Mouse (Mus musculus) lung, postnatal 10 days (tissue): ENCODE measurements around the gene Med12l.
A peak's percentile ranks its signal among the peaks of the same experiment; 100 is the strongest.

Experiments used
- DNase-seq: peaks from one replicate; pipeline ENCODE4 v3.0.0; 2021

The Med12l gene

DNA sequence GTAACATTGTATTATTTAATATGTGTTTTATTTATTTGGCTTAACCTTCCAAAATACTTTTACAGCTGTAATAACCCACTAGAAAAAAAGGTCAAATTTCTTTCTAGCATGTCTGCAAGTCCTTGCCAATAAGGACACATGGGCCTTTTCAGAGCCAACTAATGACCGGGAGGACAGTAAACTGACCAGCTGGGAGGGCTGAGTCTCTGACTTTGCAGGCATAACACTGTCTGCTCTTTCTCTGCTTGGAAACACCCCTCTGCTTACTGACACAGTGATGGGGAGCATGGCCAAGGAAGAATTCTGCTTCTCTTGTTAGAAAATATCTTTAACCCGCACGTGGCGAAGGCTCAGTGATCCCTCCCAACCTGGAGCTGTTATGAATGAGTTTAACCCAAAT, 337.4 kb downstream of the Med12l start:
- peak; percentile 77 for DNase-seq

DNA sequence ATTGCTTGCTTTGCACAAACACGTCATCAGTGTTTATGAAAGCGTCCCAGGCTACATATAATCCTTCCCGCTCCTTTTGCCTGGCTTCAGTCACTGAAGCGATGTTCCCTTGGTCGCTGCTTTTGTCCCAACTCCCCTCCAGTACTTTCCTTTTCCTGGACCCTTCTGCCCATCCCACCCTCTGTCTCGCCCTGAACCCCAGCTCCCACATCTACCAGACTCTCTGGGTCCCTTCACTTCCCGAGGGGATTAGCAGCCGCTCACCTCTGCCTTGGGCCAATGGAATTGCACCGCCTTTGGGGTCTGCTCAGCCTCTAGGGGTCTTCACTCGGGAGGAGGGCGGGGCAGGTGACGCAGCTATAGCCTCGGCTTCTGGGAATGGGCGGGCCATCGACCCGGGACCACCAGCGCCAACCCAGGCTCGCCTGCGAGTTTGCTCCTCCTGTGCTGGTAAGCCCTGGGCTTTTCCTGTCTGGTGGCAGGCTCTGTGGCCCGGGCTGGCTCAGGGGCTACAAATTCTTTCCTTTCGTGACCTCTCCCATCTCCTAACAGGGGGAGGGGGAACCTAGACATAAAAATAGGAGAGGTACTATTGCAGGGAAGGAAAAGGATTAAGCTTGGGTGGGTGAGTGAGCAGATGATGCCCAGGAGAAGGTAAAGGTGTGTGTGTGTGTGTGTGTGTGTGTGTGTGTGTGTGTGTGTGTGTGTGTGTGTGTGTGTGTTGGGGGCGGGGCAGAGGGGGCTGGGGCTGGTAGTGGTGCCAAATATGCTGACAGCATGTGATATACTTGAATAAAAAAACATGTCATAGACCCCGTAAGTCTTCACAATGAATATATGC, 338.7 kb downstream of the Med12l start, which contains the start of gene Igsf10:
Gene Igsf10, minus strand, starts transcription at position 330 of the 841 bp plus-strand sequence.
- DNase-seq: peak; percentile 72

DNA sequence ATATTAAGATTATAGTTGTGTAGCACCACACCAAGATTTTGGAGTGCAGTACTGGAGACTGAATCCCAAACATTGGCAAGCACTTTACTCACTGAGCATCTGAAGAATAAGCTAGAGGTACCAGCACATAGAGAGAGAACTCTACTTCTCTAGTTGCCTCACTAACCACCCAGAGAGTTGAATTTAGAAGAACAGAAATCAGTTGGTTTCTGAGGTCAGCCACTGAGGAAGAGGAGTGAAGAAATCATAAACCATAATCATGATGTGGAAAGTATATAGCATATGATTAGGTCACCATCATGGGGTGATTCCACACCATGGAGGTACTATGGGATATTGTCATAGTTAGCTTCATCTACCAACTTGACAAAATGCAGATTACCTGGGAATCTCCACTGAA, 346.1 kb downstream of the Med12l start:
- DNase-seq: no peak

DNA sequence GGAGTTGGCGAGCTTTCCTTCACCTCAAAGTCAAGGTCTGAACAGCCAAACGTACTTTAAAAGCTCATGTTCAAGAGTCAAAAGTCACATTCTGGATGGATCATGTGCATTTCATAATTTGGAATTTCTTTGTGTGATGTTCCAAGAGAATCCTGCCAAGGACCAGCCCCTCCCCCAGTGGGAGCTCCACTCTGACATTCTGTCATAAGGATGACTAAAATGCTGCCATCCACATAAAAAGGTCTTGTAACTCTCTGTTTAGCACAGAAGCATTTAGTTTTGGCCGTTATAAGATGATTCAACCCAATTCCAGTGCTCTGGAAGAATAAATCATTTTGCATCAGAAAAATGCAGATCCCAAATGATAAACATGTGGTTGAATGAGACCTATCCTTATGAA, 348.5 kb downstream of the Med12l start:
- DNase-seq: peak; percentile 35

DNA sequence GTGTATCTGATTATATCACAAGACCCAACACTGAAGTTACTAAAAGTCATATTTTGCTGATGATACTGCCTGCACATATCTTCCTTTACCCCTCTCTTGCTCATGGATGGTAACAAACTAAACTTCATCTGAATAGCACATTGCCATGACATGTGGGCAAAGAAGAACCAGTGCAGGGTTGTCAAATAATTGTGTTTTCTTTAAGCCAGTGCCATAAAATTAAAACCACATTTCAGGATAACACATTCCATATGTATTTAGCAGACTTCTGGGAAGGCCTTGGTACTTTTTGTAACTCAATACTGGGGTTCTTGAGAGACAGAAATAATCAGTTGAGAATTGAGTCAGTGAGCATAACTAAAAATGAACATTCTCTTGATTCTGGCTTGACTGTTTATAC, 354.5 kb downstream of the Med12l start:
- DNase-seq: no peak

DNA sequence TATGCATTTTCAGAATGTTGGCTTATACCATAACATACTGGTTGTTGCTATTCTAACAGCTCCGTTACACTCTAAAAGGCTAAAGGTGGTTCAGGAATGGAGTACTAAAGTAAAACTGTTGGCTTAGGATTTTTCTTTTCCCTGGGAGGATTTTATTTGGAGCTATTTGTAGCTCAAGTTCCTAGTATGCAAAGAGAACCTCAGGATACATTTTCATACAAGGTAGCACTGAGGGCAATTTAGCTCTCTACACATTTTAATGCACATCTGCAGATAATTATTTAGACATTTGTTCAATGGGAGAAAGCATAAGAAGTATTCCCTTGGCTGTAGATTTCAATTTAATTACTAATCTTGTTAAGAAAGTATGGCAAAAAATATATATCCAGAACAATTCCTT, 356.3 kb downstream of the Med12l start:
- no peak for DNase-seq
